Mouse (Mus musculus): ENCODE data around the gene Ficd.

DNA sequence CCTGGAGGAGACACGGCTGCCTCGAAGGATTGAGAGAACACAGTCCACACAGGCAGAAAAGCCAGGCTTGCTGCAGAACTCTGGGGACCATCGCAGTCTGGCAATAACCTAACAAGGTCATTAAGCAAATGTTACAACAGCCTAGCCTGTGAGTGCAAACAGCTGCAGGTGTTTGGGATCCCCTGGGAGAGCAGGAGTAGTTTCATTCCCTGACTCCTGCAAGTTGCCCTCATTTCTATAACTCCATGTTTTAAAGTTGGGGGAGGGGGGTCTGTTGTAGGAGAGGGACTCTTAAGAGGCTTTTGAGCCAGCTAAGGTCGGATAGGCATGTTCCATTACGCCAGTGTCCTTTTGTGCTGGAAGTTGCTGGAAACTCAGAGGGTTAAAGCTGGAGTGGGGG is 41.2 kb upstream of the Ficd start:
- TF ChIP-seq EP300 (optimal IDR thresholded peaks at IDR 0.05): no peak
- no peak for TF ChIP-seq CTCF (IDR thresholded peaks at IDR 0.05; ENCODE audit: low read depth)
